Mouse (Mus musculus): ENCODE data around the gene Trmt1.

The Trmt1 gene

DNA sequence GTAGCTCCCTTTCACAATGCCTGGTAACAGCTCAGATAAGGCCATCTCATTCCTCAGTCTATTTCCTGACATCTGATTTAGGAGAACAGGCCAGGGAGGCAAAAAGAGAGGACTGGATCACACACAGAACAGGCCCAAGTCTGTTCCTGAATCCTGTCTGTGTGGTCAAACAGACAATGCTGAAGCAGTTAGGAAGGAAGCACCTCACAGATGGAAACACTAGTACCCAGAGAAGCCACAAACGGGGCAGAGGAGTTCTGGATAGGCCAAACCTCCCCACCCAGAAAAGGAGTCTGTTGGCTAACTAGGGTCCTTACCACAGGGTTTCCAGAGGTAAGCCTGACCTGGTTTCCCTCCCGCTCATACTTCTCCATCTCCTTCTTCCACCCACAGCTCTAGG is 3.9 kb upstream of the Trmt1 start:
- in situ Hi-C loops (cut with MboI; ENCODE audit: low pct_unique_long_range_greater_than_20kb in 1 of 2, low sequenced_read_pairs in 2 of 2, unreplicated experiment in 1 of 2), result no loop called here

DNA sequence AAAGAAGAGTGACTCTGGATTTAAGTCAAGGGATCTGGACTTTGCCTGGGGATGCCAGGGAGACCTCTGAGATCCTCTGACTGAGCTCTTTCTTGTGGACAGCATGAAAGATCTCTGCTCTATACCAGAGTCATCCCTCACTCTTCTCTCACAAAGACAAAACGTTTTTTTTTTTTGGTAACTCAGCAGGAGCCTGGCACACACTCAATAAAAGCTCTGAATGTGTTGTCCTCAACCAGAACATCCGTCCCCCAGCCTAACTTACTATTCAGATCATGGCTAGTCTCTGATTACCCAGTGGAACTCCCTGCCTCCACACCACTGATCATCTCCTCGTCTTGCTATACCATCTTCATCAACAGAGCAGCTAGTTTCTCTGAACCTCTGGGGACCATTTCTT is 1.6 kb upstream of the Trmt1 start:
- in situ Hi-C loops (cut with MboI; ENCODE audit: low pct_unique_long_range_greater_than_20kb in 1 of 2, low sequenced_read_pairs in 2 of 2, unreplicated experiment in 1 of 2), result no loop called here

DNA sequence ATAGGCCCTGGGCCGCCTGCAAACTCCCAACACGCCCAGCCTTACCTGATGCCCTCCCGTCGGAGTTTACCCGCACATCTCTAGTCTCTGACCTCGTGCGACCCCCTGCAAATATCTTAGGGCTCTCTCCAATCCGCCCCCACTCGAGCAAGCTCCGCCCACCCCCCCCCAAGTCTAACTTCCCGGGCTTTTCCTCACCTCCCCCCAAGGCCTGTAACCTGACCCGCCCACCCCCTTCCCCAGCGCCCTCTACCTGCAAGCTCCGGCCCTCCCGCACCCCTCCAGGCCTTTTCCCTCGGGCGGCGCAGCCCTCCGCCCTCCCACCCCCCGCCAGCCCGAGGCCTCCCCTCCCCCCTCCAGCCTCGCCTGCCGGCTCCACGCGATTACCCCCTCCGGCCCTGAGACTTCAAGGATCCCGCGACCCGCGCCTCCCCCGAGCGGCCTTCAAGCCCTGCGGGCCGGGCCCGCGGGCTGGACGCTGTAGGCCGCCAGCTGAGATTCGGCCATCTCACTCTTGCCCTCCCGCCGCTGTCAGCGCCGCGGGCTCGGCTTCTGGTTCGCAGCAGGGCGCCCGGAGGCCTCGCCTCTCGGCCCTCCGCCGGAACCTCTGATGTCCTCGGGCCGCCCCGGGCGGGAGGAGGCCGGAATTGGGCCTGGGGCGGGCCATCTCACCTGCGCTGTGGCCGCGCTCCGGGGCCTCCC is 1.0 kb downstream of the Trmt1 start:
- in situ Hi-C loops (cut with MboI; ENCODE audit: low pct_unique_long_range_greater_than_20kb in 1 of 2, low sequenced_read_pairs in 2 of 2, unreplicated experiment in 1 of 2), result no loop called here

DNA sequence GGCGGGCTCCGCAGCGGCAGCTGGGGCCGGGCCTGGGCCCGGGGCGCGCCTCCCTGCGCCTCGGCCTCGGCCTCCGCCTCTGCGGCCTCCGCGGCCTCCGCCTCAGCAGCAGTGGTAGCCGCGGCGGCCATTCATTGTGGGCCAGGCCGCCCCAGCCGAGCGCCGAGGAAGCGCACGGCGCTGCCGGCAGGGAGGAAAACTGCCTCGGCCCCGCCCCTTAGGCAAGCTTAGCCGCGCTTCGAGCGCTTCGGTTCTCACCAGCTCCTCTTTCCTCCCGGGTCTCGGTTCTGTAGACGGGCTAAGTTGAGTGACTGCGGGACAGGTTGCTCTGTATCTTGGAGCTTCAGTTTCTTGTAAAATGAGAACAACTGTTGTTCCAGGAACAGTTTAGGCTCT is 1.6 kb downstream of the Trmt1 start, which contains the start of gene Nacc1:
Gene Nacc1, minus strand, starts transcription at position 158 of the 396 bp plus-strand sequence.
- in situ Hi-C loops (cut with MboI; ENCODE audit: low pct_unique_long_range_greater_than_20kb in 1 of 2, low sequenced_read_pairs in 2 of 2, unreplicated experiment in 1 of 2), result no loop called here

DNA sequence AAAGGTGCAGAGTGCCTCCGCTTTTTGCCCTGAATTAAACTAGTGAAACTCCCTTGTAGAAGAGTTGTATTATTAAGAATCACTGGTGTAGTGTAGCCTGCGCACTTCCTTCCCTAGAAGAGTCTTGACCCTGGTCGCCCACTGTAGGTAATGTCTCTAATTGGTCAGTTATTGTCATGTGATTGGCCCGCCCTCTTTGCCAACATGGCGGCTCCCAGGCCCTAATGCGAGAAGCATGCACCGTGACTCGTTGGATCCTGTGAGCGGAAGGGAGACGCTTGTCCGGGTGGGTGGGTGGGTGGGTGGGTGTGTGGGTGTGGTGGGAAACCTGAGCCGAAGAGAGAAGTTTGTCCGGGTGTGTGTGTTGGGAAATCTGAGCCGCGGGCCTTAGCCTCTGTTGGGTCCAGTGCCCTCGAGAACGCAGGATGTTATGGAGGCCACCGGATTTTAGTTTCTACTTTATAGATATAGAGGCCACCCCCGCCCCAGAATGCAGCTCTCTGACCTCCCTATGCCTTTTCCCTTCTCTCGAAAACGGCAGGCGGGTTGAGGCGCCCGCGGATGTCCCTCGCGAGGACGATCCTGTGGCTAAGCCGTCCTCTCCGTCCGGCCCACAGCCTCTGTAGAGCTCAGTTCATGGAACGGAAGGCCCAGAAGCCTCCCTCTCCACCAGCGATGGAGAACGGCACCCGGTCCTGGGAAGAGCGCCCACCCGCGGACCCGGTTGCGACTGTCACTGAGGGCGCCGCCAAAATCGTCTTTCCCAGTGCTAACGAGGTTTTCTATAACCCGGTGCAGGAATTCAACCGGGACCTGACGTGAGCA is 3.2 kb downstream of the Trmt1 start:
- in situ Hi-C loops (cut with MboI; ENCODE audit: low pct_unique_long_range_greater_than_20kb in 1 of 2, low sequenced_read_pairs in 2 of 2, unreplicated experiment in 1 of 2), result no loop called here

DNA sequence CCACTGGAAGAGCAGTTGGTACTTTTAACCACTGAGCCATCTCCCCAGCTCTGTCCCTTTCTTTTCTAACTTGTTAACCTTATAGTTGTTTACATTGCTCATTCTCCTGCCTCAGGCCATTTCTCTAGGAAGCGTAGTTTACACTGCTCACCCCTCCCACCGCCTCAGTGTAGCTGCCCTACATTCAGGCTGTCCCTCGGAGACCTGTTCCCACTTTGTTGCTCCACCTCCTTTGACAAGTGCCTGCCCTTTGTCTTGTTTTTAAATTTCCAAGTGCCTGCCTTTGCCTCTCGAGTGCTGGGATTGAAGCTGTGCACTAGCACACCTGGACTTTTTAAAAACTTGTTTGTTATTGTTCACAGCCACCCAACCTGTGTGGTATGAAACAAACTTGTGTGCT is 7.2 kb downstream of the Trmt1 start:
- in situ Hi-C loops (cut with MboI; ENCODE audit: low pct_unique_long_range_greater_than_20kb in 1 of 2, low sequenced_read_pairs in 2 of 2, unreplicated experiment in 1 of 2), result no loop called here

DNA sequence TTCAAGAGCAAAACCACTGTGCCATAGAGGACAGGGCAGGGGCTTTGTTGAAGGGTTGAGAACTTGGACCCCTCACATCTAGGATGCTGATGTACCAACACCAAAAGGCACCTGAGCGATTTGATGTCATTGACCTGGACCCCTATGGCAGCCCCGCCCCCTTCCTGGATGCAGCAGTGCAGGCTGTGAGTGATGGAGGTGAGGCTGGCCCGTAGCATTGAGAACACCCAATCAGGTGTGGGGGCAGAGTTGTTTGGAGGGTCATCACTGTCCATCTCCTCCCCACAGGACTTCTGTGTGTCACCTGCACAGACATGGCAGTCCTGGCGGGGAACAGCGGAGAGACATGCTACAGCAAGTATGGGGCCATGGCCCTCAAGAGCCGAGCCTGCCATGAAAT is 9.0 kb downstream of the Trmt1 start:
- in situ Hi-C loops (cut with MboI; ENCODE audit: low pct_unique_long_range_greater_than_20kb in 1 of 2, low sequenced_read_pairs in 2 of 2, unreplicated experiment in 1 of 2), result loop anchor here in 1 of 2 experiments (5.0 kb wide), 1 partner anchor 112 kb away; no protein-coding TSS in a partner anchor

DNA sequence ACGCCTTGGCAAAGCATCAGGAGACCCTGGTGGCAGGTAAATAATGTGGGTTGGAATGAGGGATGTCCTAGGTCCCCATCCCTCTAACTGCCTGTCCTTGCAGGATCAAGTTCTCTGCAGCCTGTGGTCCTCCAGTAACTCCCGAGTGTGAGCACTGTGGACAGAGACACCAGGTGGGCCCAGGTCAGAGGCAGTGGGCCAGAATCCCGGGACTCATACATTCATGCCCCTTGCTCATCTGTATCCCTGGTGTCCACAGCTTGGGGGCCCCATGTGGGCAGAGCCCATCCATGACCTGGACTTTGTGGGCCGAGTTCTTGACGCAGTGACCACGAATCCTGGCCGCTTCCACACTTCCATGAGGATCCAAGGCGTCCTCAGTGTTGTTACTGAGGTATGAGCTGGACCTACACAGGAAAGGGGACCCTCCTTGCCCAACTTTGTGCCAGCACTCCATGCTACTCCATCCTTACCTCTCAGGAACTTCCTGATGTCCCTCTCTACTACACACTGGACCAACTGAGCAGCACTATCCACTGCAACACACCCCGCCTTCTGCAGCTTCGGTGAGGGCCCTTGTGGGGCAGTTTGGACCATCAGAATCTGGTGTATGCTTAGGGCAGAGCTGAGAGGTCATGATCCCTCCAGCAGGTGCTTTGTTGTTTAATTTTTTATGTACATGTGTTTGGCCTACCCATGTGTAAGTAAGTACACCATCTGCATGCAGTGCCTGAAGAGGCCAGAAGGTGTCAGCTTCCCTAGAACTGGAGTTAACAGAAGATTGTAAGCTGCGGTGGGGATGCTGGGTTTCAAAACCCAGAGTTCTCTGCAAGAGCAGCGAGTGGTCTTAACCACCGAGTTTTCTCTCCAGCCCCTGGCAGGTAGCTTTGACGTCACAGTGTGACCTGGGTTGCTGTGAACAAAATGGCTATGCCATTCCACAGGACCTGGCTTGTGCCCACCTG is 11.3 kb downstream of the Trmt1 start:
- in situ Hi-C loops (cut with MboI; ENCODE audit: low pct_unique_long_range_greater_than_20kb in 1 of 2, low sequenced_read_pairs in 2 of 2, unreplicated experiment in 1 of 2), result loop anchor here in 1 of 2 experiments (5.0 kb wide), 1 partner anchor 110 kb away; no protein-coding TSS in a partner anchor

DNA sequence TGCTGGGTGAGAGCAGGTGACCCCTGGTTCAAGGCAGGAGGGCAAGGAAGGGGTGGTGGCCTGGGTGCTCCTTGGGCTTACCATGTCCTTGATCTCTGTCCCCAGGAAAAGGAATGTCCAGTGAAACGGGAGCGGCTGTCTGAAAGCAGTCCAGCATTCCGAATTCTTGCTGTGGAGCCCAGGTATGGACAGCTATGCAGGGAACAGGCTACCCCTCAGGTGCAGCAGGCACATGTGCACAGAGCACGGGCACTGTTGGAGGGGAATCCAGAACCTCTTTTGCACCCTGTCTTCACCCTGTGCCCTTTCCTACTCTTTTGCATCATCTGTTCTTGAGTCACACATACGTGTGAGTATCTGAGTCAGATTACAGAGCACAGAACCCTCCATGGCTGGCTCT is 12.2 kb downstream of the Trmt1 start:
- in situ Hi-C loops (cut with MboI; ENCODE audit: low pct_unique_long_range_greater_than_20kb in 1 of 2, low sequenced_read_pairs in 2 of 2, unreplicated experiment in 1 of 2), result loop anchor here in 1 of 2 experiments (5.0 kb wide), 1 partner anchor 109 kb away; no protein-coding TSS in a partner anchor

DNA sequence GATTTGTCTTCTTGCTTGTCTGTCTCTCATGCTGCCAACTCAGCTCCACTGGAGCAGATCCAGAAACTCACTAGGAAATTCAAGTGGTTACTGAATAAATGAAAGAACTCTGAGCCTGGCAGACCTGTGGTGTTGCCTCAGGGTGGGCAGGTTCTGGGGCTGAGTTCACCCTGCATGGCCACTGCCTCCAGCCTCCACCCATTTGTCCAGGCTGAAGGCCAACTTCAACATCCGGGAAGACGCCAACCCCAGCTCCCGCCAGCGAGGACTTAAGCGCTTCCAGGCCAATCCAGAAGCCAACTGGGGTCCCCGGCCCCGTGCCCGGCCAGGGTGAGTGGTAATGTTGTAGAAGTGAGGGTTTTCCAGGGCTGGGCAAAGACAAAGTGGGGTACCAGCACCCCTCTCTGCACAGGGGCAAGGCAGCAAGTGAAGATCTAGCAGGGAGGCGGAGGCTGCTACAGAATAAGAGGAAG is 12.9 kb downstream of the Trmt1 start:
- in situ Hi-C loops (cut with MboI; ENCODE audit: low pct_unique_long_range_greater_than_20kb in 1 of 2, low sequenced_read_pairs in 2 of 2, unreplicated experiment in 1 of 2), result loop anchor here in 1 of 2 experiments (5.0 kb wide), 1 partner anchor 108 kb away; no protein-coding TSS in a partner anchor

DNA sequence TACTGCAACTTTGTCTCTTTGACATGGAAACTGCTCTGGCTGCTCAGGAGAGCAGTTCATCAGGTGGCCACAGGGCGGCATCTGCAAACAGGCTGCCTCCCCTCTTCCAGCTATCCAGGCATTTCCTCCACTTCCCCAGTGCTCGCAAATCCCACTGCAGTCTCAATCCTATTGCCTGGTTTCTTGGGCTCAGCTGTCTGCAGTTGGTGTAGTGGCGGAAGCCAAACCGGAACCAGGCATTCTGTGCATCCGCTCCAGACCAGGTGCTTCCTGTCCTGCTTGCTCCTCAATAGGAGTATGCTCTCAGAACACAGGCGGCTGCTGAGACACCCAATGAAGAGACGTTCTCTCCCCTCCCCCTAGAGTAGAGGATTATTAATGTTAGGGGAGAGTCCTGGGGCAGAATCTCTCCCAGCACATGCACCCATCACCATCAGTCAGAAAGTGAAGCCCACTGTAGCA is 13.8 kb downstream of the Trmt1 start:
- in situ Hi-C loops (cut with MboI; ENCODE audit: low pct_unique_long_range_greater_than_20kb in 1 of 2, low sequenced_read_pairs in 2 of 2, unreplicated experiment in 1 of 2), result loop anchor here (5.0 kb wide), 2 partner anchors 107 to 117 kb away; no protein-coding TSS in a partner anchor

DNA sequence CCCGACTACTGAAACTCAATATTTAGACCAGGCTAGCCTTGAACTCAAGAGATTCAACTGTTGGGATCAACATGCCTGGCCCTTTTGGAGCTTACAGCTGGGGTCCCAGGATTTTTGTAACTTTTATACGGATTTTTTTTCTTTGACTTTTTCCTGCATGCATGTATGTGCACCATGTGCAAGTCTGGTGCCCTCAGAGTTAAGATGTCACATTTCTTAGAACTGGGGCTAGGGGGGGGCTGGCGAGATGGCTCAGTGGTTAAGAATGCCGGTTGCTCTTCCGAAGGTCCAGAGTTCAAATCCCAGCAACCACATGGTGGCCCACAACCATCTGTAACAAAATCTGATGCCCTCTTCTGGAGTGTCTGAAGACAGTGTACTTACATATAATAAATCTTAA is 14.4 kb downstream of the Trmt1 start:
- in situ Hi-C loops (cut with MboI; ENCODE audit: low pct_unique_long_range_greater_than_20kb in 1 of 2, low sequenced_read_pairs in 2 of 2, unreplicated experiment in 1 of 2), result loop anchor here in 1 of 2 experiments (5.0 kb wide), 1 partner anchor 117 kb away; no protein-coding TSS in a partner anchor

DNA sequence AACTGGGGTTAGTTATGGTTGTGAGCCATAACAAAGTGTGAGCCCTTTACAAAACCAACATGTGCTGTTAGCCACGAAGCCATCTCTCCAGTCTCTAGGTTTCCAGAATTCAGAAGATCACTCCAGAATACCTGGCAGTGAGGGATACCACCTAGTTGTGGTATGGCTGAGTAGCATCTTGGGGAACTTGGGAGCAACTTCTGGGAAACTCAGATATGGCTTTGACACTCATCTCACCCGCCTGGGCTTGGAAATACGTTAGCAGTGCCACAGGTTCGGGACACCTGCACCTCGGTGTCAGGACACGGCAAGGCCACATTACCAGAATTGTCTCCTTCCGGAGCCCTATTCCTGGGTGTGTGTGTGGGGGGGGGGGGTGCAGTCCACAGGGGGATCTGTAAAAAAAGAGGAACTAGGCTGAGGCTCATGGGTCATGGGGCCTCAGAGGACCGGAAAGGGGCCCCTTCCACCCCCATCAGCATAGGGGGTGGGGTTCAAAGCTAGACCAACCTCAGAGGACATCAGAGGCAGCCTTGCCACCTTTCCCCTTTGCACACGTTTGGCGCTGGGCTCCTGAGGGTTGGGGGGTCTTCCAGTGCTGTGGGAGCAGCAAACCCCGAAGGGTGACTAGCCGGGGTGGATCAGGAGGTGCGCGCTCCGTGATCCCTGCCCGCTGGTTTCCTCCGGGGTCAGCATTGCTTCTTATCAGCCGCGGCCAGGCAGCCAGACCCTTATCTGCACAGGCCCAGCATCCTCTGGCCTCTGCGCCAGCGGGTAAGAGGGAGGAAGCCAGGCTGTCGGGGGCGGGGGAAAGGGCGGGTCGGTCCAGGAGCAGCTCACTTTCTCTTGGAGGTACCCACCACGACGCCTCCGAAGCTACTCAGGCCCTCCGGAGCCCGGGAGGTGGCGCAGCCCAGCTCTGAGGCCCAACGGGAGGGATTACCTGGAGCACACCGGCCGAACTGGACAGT is 15.1 kb downstream of the Trmt1 start, which contains the start of gene Lyl1:
Gene Lyl1, plus strand, starts transcription at position 517 of the 971 bp plus-strand sequence.
- in situ Hi-C loops (cut with MboI; ENCODE audit: low pct_unique_long_range_greater_than_20kb in 1 of 2, low sequenced_read_pairs in 2 of 2, unreplicated experiment in 1 of 2), result loop anchor here in 1 of 2 experiments (5.0 kb wide), 1 partner anchor 116 kb away; no protein-coding TSS in a partner anchor

DNA sequence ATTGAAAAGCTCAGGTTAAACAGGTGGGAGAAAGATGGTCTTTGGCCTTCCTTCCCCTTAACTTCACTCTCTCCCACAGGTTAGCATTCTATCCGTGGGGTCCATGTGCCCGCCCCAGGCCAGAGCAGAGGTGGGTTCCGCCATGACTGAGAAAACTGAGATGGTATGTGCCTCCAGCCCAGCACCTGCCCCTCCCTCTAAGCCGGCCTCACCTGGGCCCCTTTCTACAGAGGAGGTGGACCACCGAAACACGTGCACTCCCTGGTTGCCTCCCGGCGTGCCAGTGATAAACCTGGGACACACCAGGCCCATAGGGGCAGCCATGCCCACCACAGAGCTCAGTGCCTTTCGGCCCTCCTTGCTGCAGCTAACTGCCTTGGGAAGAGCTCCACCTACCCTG is 16.5 kb downstream of the Trmt1 start:
- in situ Hi-C loops (cut with MboI; ENCODE audit: low pct_unique_long_range_greater_than_20kb in 1 of 2, low sequenced_read_pairs in 2 of 2, unreplicated experiment in 1 of 2), result loop anchor here in 1 of 2 experiments (5.0 kb wide), 1 partner anchor 115 kb away; no protein-coding TSS in a partner anchor

DNA sequence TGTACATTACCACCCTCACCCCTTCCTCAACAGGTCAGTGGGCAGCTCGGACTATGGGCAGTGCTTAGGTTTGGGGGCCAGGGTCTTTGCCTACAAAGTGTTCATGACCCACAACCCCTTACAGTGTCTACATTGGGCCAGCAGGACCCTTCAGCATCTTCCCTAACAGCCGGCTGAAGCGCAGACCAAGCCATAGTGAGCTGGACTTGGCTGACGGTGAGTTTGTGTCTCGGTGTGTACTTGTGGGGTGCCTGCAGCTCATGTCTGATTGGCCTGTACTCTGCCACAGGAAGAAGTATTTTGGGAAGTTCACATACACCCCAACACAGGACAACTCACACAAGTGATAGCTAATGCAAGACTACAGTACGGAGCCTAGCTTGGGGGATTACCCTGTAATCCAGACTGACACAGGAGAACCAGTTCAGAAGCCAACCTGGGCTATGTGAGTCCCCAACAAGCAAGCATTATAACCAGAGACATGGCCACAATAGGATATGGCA is 16.9 kb downstream of the Trmt1 start:
- in situ Hi-C loops (cut with MboI; ENCODE audit: low pct_unique_long_range_greater_than_20kb in 1 of 2, low sequenced_read_pairs in 2 of 2, unreplicated experiment in 1 of 2), result loop anchor here in 1 of 2 experiments (5.0 kb wide), 1 partner anchor 114 kb away; no protein-coding TSS in a partner anchor

DNA sequence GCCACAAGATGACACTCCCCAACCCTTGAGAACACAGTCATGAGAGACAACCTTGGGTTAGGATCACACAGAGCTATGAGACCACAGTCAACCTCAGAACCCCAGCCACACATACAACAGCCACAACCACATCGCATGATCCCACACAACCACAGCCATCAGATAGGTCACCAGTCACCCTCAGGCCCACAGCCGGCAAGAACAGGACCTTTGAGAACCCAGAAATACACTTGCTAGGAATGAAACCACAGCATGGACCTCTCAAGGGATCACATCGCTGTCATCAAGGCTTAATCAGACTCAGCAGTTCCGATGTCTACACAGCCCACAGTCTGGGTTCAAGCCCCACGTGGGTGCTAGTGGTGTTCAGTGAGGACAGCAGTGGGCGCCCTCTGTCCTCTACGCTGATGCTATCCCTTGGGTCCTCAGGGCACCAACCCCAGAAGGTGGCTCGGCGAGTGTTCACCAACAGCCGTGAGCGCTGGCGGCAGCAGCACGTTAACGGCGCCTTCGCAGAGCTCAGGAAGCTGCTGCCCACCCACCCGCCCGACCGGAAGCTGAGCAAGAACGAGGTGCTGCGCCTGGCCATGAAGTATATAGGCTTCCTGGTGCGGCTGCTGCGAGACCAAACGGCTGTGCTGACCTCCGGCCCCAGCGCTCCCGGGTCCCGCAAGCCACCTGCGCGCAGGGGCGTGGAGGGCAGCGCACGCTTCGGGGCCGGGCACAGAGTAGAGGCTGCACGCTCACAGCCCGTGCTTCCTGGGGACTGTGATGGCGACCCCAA is 17.6 kb downstream of the Trmt1 start:
- in situ Hi-C loops (cut with MboI; ENCODE audit: low pct_unique_long_range_greater_than_20kb in 1 of 2, low sequenced_read_pairs in 2 of 2, unreplicated experiment in 1 of 2), result loop anchor here in 1 of 2 experiments (5.0 kb wide), 1 partner anchor 114 kb away; no protein-coding TSS in a partner anchor
